Mouse (Mus musculus) activated CD4-positive, CD25-positive, alpha-beta regulatory T cell (primary cell): ENCODE data around the gene 4930523C07Rik. TPM values are rescaled to one million over a fixed set of nuclear protein-coding genes. Genes with fewer than 3 reads are reported as not detected.

ENCODE experiments used
- polyA plus RNA-seq, 2 experiments: library from polyadenylated mRNA; unstranded; fragments of 100-300 nt; shearing (Covaris generic); gene quantifications; one replicate each; pipeline ENCODE4 v1.2.1; 2017

4930523C07Rik gene
- polyA plus RNA-seq: 100 to 1,000 TPM; 252 to 326 TPM

GRCm38 (mm10) chr1:160044237-160045021 lies at the start of gene 4930523C07Rik:
TSS of gene 4930523C07Rik (plus strand) at chr1:160044382.

Other genes starting within 250 kb of the 4930523C07Rik start
- under 1 TPM in 1 of 2 experiments, not detected in 1; 0.05 TPM for gene Tnn, start 109.2 kb downstream of the 4930523C07Rik start, polyA plus RNA-seq
- gene Mrps14, start 150.8 kb downstream of the 4930523C07Rik start, polyA plus RNA-seq: 100 to 1,000 TPM; 164 to 197 TPM
- gene Cacybp, start 168.5 kb downstream of the 4930523C07Rik start, polyA plus RNA-seq: 100 to 1,000 TPM in 1 of 2 experiments, 10 to 100 TPM in 1; 94.7 to 122 TPM